Mouse (Mus musculus) inflammation-experienced regulatory T-cells, adult 6 months (primary cell): ENCODE results near the gene Gm14393. TPM values are rescaled to one million over a fixed set of nuclear protein-coding genes. Genes with fewer than 3 reads are reported as not detected.
"Not testable (repeated sequence)": the region's sequence is repeated elsewhere in the genome, so short reads cannot be mapped to it uniquely, and the experiment has no call there.

Experiments
- ATAC-seq: one replicate; pipeline ENCODE4 v1.8.0; 2017
- polyA plus RNA-seq, 3 experiments: library from polyadenylated mRNA; unstranded; fragments of 100-300 nt; shearing (Covaris generic); gene quantifications; one replicate each; pipeline ENCODE4 v1.2.1; 2017

The Gm14393 gene
- polyA plus RNA-seq = not detected

- ATAC-seq = not testable (repeated sequence)
These were observed at the start of gene Gm14393 for GRCm38 (mm10) chr2:175067681-175068261. Gene Gm14393, minus strand, starts transcription at chr2:175067781.

DNA sequence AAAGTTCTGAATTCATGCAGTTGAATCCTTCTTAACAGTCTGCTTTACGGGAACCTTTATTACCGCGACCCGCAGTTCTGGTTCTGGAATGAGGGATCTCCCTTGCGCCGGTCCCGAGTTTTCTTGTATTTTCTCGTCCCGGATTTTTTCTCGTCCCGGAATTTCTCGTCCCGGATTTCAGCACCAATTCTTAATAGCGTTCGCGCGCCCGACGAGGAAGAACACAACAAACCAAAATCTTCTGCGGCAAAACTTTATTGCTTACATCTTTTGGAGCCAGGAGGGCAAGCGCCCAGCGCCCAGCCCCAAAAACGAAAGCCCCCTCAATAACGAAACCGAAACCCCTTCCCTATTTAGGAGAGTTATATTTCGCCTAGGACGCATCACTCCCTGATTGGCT is 23.3 kb downstream of the Gm14393 start:
- not testable (repeated sequence) for ATAC-seq

Other genes starting within 250 kb of the Gm14393 start
- not detected for gene Gm14444, start 57.5 kb downstream of the Gm14393 start, polyA plus RNA-seq
- 1 to 10 TPM; 3.7 to 6.6 (median 4.9) TPM for gene Gm14399, start 74.2 kb upstream of the Gm14393 start, polyA plus RNA-seq
- under 1 TPM in 1 of 3 experiments, not detected in 2; 0.15 TPM for gene Gm14443, start 108.1 kb upstream of the Gm14393 start, polyA plus RNA-seq
- gene Gm14391, start 139.1 kb upstream of the Gm14393 start, polyA plus RNA-seq = 1 to 10 TPM; 2.1 to 6.8 (median 5.9) TPM
- 10 to 100 TPM in 1 of 3 experiments, 1 to 10 TPM in 1, not detected in 1; 1.2 to 11.2 TPM for gene Gm14440, start 207.3 kb upstream of the Gm14393 start, polyA plus RNA-seq